Mouse (Mus musculus): Measurements from ENCODE around the gene Fgfr2.

Gene Fgfr2

GRCm38 (mm10) chr7:133123244-133123998, at the start of gene Fgfr2:
Gene Fgfr2 (minus strand): TSS chr7:133123350.
- peak; percentile 85 for DNase-seq (ENCODE audit: low read depth, low spot score)

GRCm38 (mm10) chr7:133171403-133172032, 48.4 kb upstream of the Fgfr2 start:
- DNase-seq (ENCODE audit: low read depth, low spot score) = no peak

DNA sequence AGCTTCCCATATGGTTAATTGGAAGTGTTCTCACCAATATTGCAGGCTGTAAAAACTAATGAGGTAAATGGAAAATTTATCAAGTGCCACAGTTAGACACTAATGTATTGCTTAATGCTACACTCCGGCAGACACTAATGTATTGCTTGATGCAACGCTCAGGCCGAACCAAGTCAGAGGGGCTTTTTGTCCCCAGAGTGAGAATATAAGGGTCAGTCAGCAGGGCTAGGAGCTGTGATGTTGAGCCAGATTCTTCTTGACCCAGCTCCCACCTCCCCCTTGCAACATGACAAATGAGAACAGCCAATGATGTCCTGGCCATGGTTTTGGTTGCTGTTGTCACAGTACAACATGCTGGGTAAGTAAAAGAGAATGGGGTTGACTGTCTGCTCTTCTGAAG, 45.8 kb upstream of the Fgfr2 start:
- no peak for DNase-seq (ENCODE audit: low read depth, low spot score)

DNA sequence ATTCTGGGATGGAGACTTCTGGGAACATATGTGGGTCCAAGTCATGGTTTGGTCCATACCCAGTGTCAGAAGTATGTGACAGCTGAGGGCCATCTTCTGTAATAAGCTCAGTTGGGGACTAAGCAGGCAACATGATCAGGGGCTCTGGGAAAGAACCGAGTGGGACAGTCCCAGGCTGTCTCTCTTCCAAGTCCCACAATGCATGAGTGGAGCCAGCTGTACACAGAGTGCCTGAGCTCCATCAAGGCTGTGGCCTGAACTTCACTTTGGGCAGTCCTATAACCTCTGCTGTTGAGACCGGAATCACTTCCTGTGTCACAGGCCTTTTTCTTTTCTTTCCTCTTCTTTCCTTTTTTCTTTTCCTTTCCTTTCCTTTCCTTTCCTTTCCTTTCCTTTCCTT, 44.8 kb upstream of the Fgfr2 start:
- DNase-seq (ENCODE audit: low read depth, low spot score) = no peak

DNA sequence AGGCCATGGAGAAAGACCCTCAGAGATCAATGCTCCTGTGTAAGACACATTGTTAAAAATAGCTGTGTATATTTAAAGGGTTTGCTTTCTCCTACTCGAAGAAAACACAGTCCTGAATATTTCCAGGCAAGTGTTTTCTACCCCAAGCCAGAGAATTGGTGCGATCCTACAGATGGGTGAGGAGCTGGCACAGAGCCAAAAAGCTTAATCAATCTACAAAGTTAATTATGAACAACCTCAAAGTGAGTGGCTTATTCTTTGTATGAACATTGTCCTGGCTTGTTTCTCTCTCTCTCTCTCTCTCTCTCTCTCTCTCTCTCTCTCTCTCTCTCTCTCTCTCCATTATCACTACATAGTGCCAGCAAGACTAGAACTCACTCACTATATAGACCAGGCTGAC, 41.6 kb upstream of the Fgfr2 start:
- no peak for DNase-seq (ENCODE audit: low read depth, low spot score)

- DNase-seq (ENCODE audit: low read depth, low spot score) = no peak
Measured at GRCm38 (mm10) chr7:133163011-133163410, 39.9 kb upstream of the Fgfr2 start.

DNA sequence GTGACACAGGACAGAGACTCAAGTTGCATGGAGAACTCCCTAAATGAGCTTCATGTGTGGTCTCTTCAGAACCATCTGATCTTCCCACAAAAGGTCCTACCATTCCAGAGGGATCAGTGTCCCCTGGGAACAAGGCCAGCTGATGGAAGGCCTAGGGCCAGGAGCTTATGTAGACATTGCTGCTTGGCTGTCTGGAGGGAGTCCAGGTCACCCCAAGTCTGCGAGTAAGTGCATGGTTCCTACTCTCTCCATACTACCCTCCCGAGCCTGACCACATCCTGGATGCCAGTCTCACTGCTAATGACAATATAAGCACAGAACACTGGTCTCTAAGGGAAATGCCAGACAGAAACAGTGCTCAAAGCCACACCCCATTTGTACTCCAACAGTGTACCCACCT, 39.0 kb upstream of the Fgfr2 start:
- no peak for DNase-seq (ENCODE audit: low read depth, low spot score)

- peak; percentile 30 for DNase-seq (ENCODE audit: low read depth, low spot score)
Measured at GRCm38 (mm10) chr7:133161362-133162080, 38.4 kb upstream of the Fgfr2 start.

- DNase-seq (ENCODE audit: low read depth, low spot score) = no peak
Measured at GRCm38 (mm10) chr7:133159519-133159918, 36.4 kb upstream of the Fgfr2 start.

- no peak for DNase-seq (ENCODE audit: low read depth, low spot score)
Measured at GRCm38 (mm10) chr7:133155621-133156020, 32.5 kb upstream of the Fgfr2 start.

- DNase-seq (ENCODE audit: low read depth, low spot score) = no peak
Measured at GRCm38 (mm10) chr7:133154846-133155245, 31.7 kb upstream of the Fgfr2 start.

GRCm38 (mm10) chr7:133139689-133140336, 16.7 kb upstream of the Fgfr2 start:
- no peak for DNase-seq (ENCODE audit: low read depth, low spot score)

DNA sequence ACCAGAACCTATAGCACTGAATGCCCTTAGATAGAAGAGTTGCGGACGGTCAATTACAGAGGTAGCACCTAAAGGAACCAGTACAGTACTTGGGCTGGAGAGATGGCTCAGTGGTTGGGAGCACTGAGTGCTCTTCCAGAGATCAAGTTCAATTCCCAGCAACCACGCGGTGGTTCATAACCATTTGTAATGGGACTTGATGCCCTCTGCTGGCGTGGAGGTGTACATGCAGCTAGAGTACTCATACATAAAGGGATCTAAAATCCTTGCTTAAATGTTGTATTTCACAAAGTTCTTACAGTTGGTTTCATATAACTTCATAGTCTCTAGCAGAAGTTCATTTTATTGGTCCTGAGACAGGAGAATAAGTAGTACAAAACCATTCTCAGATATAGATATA, 10.4 kb upstream of the Fgfr2 start:
- no peak for DNase-seq (ENCODE audit: low read depth, low spot score)

GRCm38 (mm10) chr7:133132702-133133101, 9.6 kb upstream of the Fgfr2 start:
- DNase-seq (ENCODE audit: low read depth, low spot score) = no peak

GRCm38 (mm10) chr7:133124701-133125485, 1.7 kb upstream of the Fgfr2 start:
- DNase-seq (ENCODE audit: low read depth, low spot score) = no peak

DNA sequence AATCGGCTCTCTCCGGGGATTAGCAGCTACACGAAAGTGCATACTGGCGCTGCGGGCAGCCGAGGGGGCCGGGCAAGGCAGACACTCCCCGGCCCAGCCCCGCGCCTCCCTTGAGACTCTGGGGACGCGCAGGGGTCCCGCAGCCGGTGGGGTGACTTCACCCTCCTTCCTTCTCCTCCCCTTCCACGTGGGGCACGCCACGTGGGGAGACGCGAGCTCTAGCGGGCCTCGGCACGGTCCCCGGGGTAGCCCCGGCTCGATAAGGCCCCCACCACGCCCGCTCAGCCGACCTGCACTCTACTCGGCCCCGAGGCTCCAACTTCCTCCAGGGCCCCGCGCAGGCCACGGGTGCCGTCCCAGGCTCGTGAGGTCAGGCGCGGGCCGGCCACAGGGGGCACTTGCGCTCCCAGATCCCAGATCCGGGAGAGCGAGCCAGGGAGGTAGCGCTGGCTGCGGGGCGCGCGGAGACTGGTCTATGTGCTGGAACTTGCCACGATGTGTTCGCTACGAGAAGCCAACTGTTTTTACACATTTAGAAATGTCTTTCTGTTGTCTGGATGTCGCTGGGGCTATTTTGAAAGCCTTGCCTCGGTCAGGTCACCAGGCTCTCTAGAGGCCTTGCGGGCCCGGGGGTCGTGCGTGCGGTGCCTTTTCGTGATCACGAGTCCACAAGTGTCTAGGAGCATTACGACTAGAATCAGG, 1.0 kb upstream of the Fgfr2 start, which contains the start of gene Ctbp2:
Gene Ctbp2 (minus strand): TSS at position 356 of the 702 bp plus-strand sequence.
- DNase-seq (ENCODE audit: low read depth, low spot score) = peak; percentile 79

DNA sequence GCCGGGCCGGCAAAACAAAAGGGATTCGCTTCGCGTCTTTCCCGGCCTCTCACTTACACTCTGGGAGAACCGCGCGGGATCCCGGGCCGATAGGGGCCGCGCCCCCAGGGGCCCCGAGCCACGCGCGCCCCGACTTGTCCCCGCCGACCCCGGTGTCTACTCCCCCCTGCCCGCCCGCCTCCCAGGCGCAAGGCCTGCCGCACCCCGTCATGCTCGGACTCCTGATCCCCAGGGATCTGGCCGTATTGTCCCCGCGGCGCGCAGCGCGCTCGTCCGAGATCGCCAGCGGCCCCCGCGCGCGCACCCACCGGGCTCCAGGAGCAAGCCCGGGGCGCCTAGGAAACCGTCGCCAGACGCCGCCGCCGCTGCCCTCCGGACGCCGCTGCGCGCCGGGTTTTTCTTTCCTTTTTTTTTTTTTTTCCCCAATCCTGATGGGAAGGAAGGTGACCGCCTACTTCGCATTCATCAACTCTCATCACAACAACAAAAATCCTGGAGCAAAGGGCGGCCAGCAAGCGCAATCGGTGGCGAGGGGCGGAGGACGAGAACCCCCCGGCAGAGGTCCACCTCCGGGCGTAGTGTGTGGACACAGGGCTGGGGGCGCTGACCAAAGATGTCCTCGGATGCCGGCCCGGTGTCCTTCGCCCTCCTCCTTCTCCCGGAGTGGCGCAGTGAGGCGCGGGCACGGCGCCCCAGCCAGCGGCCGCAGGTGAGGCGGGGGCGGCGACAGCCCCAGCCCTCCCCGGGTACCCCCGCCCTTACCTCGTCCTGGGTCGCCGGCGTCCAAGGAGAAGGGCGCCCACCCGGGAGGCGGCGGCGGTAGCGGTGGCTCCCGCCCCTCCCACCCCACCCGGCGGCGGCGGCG, 539 bp downstream of the Fgfr2 start:
- peak; percentile 40 for DNase-seq (ENCODE audit: low read depth, low spot score)

GRCm38 (mm10) chr7:133121661-133122378, 1.3 kb downstream of the Fgfr2 start:
- DNase-seq (ENCODE audit: low read depth, low spot score) = peak; percentile 36

- no peak for DNase-seq (ENCODE audit: low read depth, low spot score)
Measured at GRCm38 (mm10) chr7:133121080-133121607, 2.0 kb downstream of the Fgfr2 start.
